Mouse (Mus musculus) erythroid progenitor cell, adult 5-6 weeks (primary cell): ENCODE data around the gene Gusb. TPM values are rescaled to one million over a fixed set of nuclear protein-coding genes. Genes with fewer than 3 reads are reported as not detected.

Experiments used
- ATAC-seq: replicated peaks from 2 replicates; pipeline ENCODE4 v1.8.0; 2016; ENCODE audit warnings: moderate number of reproducible peaks, mild to moderate bottlenecking, moderate TSS enrichment, inconsistent platforms; ENCODE audit not compliant: poor library complexity, low FRiP score, severe bottlenecking
- total RNA-seq, 2 experiments: library from RNA; stranded (forward) in 1 of 2; stranded (reverse) in 1 of 2; fragments of 150-400 nt in 1 of 2; fragments of 186-747, 209-891 nt in 1 of 2; gene quantifications; 2 replicates each; pipeline versions ENCODE4 v1.2.3 to v1.2.4; 2015 to 2017; ENCODE audit warnings: low replicate concordance in 2 of 2

Gusb gene
- total RNA-seq, 2 experiments from 2014 or later, result 15.1 to 27.2 TPM

DNA sequence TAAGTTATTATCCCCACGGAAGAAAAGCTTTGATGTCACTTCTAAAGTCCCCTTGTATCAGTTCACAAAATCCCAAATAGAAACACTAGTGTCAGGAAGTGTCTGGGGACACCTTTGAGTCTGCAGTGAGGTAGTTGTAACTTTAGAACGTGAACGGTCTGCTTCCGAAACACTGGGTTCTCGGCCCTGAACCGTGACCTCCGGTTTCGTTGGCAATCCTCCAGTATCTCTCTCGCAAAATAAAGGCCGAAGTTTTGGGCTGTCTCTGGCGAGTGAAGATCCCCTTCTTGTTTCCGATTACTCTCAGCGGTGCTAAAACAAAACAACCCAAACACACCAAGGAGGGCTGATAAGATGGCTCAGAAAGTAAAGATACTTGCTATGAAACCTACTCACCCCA, 13.5 kb downstream of the Gusb start:
- ATAC-seq, result no peak

- peak; percentile 70 for ATAC-seq
Observed at GRCm38 (mm10) chr5:129980216-129980615, 22.6 kb downstream of the Gusb start.

DNA sequence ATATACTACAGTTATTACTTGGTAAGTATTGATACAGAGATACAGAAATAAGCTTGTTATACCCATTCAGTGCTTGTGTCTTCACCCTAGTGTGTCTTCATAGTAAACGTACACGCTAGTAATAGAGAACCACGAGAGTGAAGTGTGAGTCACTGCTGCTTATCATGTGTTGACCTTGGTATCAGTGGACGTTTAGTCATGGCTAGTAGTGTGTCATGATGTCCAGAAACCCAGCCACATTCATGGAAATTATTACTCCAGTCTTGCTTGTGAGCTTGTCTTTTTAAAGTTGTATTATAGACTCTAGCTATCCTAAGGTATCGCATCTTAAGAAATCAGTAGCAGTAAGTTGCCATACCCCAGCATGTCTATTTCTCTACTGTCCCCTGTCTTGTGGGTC, 24.2 kb downstream of the Gusb start:
- ATAC-seq, result no peak

- peak; percentile 61 for ATAC-seq
Observed at GRCm38 (mm10) chr5:129977768-129978167, 25.1 kb downstream of the Gusb start.

GRCm38 (mm10) chr5:129974866-129975311, 28.0 kb downstream of the Gusb start:
- ATAC-seq, result peak; percentile 82

GRCm38 (mm10) chr5:129974354-129974753, 28.5 kb downstream of the Gusb start:
- peak; percentile 26; the same call in 1 of the 2 replicates for ATAC-seq

DNA sequence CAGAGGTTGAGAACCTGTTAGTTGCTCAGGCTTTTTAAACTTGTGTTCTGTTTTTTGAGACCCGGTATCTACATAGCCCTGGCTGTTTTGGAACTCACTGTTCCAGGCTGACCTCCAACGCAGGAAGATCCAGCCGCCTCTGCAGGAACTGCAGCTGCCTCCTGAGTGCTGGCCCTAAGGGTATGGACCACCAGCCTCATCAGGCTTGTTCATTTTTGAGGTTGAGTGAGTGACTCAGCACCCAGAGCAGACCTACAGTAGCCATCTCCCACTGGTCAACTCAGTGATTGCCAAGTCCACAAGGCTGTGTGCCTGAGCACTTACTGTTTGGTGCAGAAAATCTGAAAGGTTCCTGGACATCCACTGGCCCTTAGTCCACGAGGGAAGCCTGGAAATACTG, 31.4 kb downstream of the Gusb start:
- ATAC-seq, result no peak

- ATAC-seq, result no peak
Observed at GRCm38 (mm10) chr5:129968417-129968816, 34.4 kb downstream of the Gusb start.

DNA sequence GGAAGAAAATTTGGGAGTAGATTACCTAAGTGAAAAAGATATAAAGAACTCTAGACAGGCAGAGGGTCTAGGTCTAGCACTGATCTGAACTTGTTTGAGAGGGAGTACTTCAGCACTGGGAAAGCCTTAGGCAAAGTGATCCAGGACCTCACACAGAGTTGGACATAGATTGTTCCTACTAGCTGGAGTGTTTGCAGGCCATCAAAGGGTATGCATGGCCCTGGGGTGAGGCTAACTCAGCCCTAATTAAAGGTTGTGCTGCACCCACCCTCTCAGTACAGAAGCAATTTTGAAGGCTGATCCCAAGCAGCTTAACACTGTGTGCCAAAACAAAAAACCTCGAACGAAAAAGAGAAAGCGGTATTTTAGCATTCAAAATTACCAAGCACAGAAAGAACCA, 36.4 kb downstream of the Gusb start:
- 0 out of 2 replicates have a peak, but pooled peaks have one; percentile 27 for ATAC-seq

DNA sequence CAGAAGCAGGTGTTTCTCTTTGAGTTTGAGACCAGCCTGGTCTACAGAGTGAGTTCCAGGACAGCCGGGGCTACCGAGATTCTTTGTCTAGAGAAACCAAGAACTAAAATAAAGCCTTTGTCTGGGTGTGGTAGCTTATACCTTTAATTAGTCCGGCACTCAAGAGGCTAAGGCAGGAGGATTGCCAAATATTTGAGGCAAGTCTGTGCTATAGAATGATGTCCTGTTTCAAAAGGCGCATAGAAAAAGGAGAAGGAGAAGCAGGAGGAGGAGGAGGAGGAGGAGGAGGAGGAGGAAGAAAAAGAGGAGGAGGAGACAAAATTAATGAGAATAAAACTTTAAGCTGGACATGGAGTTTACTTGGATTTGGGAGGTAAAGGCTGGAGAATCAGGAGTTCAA, 39.6 kb downstream of the Gusb start:
- no peak for ATAC-seq

- peak; percentile 97 for ATAC-seq
Observed at GRCm38 (mm10) chr5:129955792-129956191, 47.1 kb downstream of the Gusb start.

DNA sequence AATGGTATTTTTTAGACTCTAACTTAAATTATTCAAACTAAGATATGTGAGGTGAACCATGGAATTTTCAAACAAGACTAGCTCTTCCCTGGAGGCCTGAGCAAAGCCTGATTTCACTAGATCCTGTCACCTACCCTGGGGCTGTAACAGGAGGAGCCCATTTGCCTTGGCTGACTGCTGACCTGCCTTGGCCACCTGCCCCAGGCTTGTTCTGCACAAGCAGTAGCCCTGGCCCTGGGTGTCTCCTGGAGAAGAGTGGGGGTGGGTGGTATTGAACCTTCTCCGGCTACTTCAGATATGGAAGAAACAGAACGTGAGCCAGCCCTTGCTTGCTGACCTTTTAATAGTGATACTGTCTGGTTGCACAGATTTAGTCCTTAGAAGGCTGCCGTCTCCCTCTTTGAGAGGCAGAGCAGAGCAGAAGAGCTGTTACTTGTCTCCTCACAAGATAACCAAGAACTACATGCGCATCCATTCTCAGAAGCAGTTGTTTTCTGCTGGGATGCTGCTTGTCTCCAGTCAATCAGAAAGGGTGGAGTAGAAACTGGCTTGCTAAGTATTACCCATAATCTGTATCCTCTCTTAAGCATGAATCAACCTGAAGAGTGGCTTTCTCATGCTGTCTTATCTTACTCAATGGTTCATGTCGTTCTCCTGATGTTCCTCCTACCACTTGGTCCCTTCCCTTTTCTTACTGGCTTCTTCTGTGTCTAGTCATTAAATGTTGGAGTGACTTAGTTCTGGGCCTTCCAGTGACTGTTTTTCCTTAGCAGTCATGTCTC, 48.2 kb downstream of the Gusb start:
- ATAC-seq, result peak; percentile 58

GRCm38 (mm10) chr5:129952143-129952542, 50.7 kb downstream of the Gusb start:
- ATAC-seq, result no peak

DNA sequence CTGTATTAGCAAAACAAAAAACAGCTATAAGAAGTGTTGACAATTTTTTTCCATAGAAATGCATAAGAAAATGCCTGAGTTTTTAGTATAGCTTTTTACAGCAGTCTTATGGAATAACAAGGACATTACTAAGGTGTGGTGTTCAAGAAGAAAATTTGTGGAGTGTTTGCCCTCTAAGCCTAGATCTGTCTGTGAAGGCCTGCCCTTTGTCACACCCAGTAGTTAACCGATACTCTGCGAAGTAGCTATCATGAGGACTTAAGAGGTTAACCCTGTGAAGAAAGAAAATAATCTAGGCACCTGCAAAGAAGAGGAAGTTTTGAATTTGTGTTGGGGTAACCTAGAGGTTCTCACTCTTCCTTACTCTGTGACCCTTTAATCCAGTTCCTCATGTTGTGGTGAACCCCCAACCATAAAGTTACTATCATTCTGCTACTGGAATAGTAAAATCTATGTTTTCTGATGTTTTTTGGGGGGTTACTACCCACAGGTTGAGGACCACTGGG, 55.3 kb downstream of the Gusb start:
- no peak for ATAC-seq

GRCm38 (mm10) chr5:129943402-129943801, 59.4 kb downstream of the Gusb start:
- no peak for ATAC-seq

- ATAC-seq, result peak; percentile 12
Observed at GRCm38 (mm10) chr5:129942073-129942939, 60.5 kb downstream of the Gusb start.

DNA sequence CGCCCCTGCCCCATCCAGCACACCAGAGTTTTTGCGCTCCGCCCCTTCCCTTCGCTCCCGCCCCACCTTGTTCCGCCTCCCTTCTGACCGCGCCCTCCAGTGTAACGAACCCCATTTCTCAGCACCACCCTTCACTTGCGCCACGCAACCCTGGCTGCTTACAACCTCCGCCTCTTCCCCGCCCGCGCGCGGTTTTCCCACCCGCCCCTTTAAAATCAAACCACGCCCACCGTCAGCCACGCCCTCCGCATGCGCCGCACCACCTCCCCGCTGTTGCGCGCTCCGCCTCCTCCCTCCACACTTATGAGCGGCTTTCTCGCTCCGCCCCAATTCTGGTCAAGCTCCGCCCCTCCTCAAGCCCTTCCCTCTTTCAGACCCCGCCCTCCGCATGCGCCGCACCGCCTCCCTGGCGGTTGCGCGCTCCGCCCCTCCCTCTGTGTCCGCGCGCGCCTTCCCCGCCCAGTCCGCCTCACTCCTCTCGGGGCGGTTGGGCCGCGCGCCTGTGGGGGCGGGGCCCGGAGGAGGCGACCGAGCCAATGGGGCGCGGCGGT, 61.3 kb downstream of the Gusb start, which contains the start of gene Vkorc1l1:
Gene Vkorc1l1 (plus strand): TSS at position 476 of the 551 bp plus-strand sequence.
- peak; percentile 85 for ATAC-seq

- ATAC-seq, result peak; percentile 50
Observed at GRCm38 (mm10) chr5:129940736-129941494, 61.9 kb downstream of the Gusb start.

- no peak for ATAC-seq
Observed at GRCm38 (mm10) chr5:129940281-129940680, 62.6 kb downstream of the Gusb start.
